Mouse (Mus musculus): Measurements from ENCODE around the gene Hbq1a. TPM values are rescaled to one million over a fixed set of nuclear protein-coding genes. Genes with fewer than 3 reads are reported as not detected.

Hbq1a gene
- total and polyA plus RNA-seq, 2 experiments from 2014 or later, result 1.6 to 2.3 TPM

DNA sequence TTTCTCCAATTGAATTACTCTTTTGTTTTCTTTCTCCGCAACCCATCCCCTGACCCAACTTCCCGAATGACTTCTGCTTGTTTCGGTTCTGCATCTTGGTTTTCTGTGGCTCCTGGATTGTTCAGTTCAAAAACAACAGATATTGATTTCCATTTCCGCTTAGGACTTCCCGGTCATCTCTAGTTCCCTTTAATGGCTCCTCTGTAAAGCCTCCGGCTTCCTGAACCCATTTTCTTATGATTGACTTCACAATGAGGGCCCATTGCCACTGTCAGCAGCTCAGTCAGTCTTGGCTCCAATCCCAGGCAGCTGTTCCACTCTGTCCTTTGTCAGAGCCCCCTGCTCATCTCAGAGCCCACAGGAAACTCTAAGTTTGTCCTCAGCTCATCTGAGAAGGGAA is 31.2 kb downstream of the Hbq1a start:
- ATAC-seq, result peak; percentile 54; the same call in 1 of the 2 replicates

DNA sequence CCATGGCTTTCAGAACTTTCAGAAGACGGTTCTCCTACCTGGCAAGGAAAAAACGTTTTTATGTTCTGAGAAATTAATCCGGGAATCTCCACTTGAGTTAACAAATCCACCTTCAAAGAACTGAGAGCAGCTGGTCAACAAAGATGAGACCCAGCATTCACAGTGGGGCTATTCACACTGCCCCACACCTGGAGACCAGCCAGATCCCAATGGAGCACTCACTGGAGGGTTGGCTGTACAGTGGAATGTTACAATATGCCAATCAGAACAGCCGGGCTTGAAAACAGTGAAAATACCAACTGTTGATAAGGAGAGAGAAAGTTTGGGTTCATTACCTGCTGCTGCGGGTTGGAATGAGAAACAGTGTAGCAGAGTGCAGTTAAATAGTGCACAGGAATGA is 32.0 kb downstream of the Hbq1a start:
- no peak overlapping the region for H3K4me2 ChIP-seq (ENCODE audit: low read depth)
- no peak for DNase-seq
- 29% methylated on average over 5 of the region's 5 CpGs for WGBS
- no peak overlapping the region for H3K9ac ChIP-seq
- no peaks in the 10 kb centered on the region for H3K27me3 ChIP-seq (ENCODE audit: insufficient read depth, low read length)
- no peak overlapping the region for H3K27ac ChIP-seq (ENCODE audit: low read depth, low read length)
- H3K36me3 ChIP-seq (ENCODE audit: insufficient read depth), result no peaks in the 10 kb centered on the region
- H3K9me3 ChIP-seq (ENCODE audit: low read length), result no peaks in the 10 kb centered on the region
- ATAC-seq, result 0 out of 2 replicates have a peak, but pooled peaks have one; percentile 38
- no peak overlapping the region for H3K4me3 ChIP-seq (ENCODE audit: low read depth, low read length)
- no peaks in the 10 kb centered on the region for H3K4me1 ChIP-seq (ENCODE audit: insufficient read depth)
- no peak for TF ChIP-seq CTCF (IDR thresholded peaks at IDR 0.05; ENCODE audit: low read depth)

More for the DNA sequence above, 31.2 kb downstream of the Hbq1a start:
- Histone ChIP-seq H3K9me3 (ENCODE audit: low read length) (no peaks in the 10 kb centered on the region), H3K9ac (no peak overlapping the region), H3K27ac (ENCODE audit: low read depth, low read length) (no peak overlapping the region), H3K36me3 (ENCODE audit: insufficient read depth) (no peaks in the 10 kb centered on the region), H3K4me2 (ENCODE audit: low read depth) (no peak overlapping the region), H3K27me3 (ENCODE audit: insufficient read depth, low read length) (no peaks in the 10 kb centered on the region), H3K4me3 (ENCODE audit: low read depth, low read length) (no peak overlapping the region), H3K4me1 (ENCODE audit: insufficient read depth) (no peaks in the 10 kb centered on the region)
- WGBS, result 42% methylated on average over 6 of the region's 6 CpGs
- DNase-seq, result no peak
- no peak for TF ChIP-seq CTCF (IDR thresholded peaks at IDR 0.05; ENCODE audit: low read depth)

DNA sequence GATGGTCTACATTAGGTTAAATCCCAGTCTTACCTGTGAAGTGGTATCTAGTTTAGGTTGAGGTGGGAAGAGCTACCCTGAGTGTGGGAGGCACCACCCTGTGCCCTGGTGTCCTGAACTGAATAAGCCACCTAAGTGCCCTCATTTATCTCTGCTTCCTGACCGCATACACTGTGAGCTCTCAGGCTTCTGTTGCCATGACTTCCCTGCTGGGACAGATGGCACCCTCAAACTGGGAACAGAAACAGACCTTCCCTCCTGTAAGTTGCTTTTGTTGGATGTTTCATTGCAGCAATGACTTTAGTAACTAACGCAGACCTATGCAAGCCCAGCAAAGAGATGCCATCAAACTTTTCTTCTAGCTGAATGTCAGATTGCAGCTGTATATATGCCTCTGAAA is 33.4 kb downstream of the Hbq1a start:
- no peak overlapping the region for H3K4me2 ChIP-seq (ENCODE audit: low read depth)
- peak; percentile 43 for ATAC-seq
- H3K9me3 ChIP-seq (ENCODE audit: low read length), result no peaks in the 10 kb centered on the region
- TF ChIP-seq CTCF (IDR thresholded peaks at IDR 0.05; ENCODE audit: low read depth), result no peak
- H3K27me3 ChIP-seq (ENCODE audit: insufficient read depth, low read length), result no peaks in the 10 kb centered on the region
- 54% methylated on average over 2 of the region's 2 CpGs for WGBS
- DNase-seq, result no peak
- H3K4me3 ChIP-seq (ENCODE audit: low read depth, low read length), result no peak overlapping the region
- H3K27ac ChIP-seq (ENCODE audit: low read depth, low read length), result no peak overlapping the region
- H3K9ac ChIP-seq, result no peak overlapping the region
- no peaks in the 10 kb centered on the region for H3K4me1 ChIP-seq (ENCODE audit: insufficient read depth)
- H3K36me3 ChIP-seq (ENCODE audit: insufficient read depth), result no peaks in the 10 kb centered on the region

DNA sequence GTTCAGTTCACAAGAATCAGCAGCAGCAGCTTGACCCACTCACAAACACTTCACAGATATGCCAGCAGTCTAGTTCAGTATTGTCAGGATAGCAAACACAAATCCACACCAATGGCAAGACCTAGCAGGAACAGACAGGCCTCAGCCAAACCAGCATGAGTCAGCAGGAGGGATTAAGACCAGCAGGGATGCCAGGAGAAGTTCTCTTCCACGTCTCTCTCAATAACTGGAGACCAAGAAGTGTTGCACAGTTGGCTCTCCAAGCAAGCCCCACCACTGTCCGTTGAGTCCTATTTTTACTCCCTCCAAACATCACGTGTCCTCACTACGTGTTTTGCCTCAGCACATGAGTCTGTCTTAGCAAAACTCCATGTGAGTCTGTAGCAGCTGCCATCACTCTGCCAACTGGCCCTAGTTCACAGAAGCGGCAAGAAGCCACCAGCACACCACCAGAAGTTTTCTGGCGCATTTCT is 36.6 kb downstream of the Hbq1a start:
- H3K36me3 ChIP-seq (ENCODE audit: insufficient read depth), result no peaks in the 10 kb centered on the region
- ATAC-seq, result no peak
- H3K27me3 ChIP-seq (ENCODE audit: insufficient read depth, low read length), result no peaks in the 10 kb centered on the region
- no peaks in the 10 kb centered on the region for H3K4me1 ChIP-seq (ENCODE audit: insufficient read depth)
- DNase-seq, result no peak
- no peak overlapping the region for H3K27ac ChIP-seq (ENCODE audit: low read depth, low read length)
- no peak overlapping the region for H3K9ac ChIP-seq
- H3K4me3 ChIP-seq (ENCODE audit: low read depth, low read length), result no peak overlapping the region
- no peak for TF ChIP-seq CTCF (IDR thresholded peaks at IDR 0.05; ENCODE audit: low read depth)
- H3K9me3 ChIP-seq (ENCODE audit: low read length), result no peaks in the 10 kb centered on the region
- H3K4me2 ChIP-seq (ENCODE audit: low read depth), result no peak overlapping the region
- WGBS, result 87% methylated on average over 6 of the region's 6 CpGs

- WGBS, result 72% methylated on average over 2 of the region's 2 CpGs
- H3K4me1 ChIP-seq (ENCODE audit: insufficient read depth), result no peaks in the 10 kb centered on the region
- no peaks in the 10 kb centered on the region for H3K9me3 ChIP-seq (ENCODE audit: low read length)
- TF ChIP-seq CTCF (IDR thresholded peaks at IDR 0.05; ENCODE audit: low read depth), result no peak
- no peaks in the 10 kb centered on the region for H3K36me3 ChIP-seq (ENCODE audit: insufficient read depth)
- DNase-seq (no peak), ATAC-seq (no peak)
- H3K4me2 ChIP-seq (ENCODE audit: low read depth), result no peak overlapping the region
- H3K9ac ChIP-seq, result no peak overlapping the region
- H3K4me3 ChIP-seq (ENCODE audit: low read depth, low read length), result no peak overlapping the region
- no peak overlapping the region for H3K27ac ChIP-seq (ENCODE audit: low read depth, low read length)
- no peaks in the 10 kb centered on the region for H3K27me3 ChIP-seq (ENCODE audit: insufficient read depth, low read length)
Observed at GRCm38 (mm10) chr11:32339131-32339531, 39.3 kb downstream of the Hbq1a start.

- peak; percentile 76 for TF ChIP-seq CTCF (IDR thresholded peaks at IDR 0.05; ENCODE audit: low read depth)
- Histone ChIP-seq H3K36me3 (ENCODE audit: insufficient read depth) (no peaks in the 10 kb centered on the region), H3K4me1 (ENCODE audit: insufficient read depth) (no peaks in the 10 kb centered on the region), H3K9me3 (ENCODE audit: low read length) (no peaks in the 10 kb centered on the region), H3K9ac (no peak overlapping the region), H3K4me2 (ENCODE audit: low read depth) (no peak overlapping the region), H3K27me3 (ENCODE audit: insufficient read depth, low read length) (no peaks in the 10 kb centered on the region), H3K27ac (ENCODE audit: low read depth, low read length) (no peak overlapping the region), H3K4me3 (ENCODE audit: low read depth, low read length) (no peak overlapping the region)
- 48% methylated on average over 17 of the region's 17 CpGs for WGBS
- DNase-seq (peak; percentile 63), ATAC-seq (peak; percentile 62)
Observed at GRCm38 (mm10) chr11:32340476-32341473, 40.9 kb downstream of the Hbq1a start.

DNA sequence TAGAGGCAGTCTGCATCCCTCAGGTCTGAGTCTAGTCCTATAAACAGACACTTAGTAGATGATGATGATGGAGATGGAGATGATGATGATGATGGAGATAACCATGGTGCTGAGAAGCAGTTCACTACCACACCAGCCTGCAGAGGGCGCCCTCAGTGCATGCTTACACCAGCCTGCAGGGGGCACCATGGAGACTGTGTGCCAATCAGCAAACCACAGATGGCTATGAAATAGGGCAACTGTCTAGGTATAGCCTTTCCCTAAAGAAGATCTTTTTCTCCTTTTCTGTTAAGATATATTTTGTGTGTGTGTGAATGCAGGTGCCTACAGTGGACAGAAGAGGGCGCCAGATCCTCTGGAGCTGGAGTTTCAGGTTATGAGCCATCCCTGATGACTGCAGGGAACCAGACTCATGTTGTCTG is 42.9 kb downstream of the Hbq1a start:
- 22% methylated on average over 2 of the region's 2 CpGs for WGBS
- TF ChIP-seq CTCF (IDR thresholded peaks at IDR 0.05; ENCODE audit: low read depth), result peak; percentile 78
- Histone ChIP-seq H3K9me3 (ENCODE audit: low read length) (no peaks in the 10 kb centered on the region), H3K4me2 (ENCODE audit: low read depth) (no peak overlapping the region), H3K27ac (ENCODE audit: low read depth, low read length) (no peak overlapping the region), H3K4me1 (ENCODE audit: insufficient read depth) (no peaks in the 10 kb centered on the region), H3K9ac (no peak overlapping the region), H3K36me3 (ENCODE audit: insufficient read depth) (no peaks in the 10 kb centered on the region), H3K27me3 (ENCODE audit: insufficient read depth, low read length) (no peaks in the 10 kb centered on the region), H3K4me3 (ENCODE audit: low read depth, low read length) (no peak overlapping the region)
- no peak for ATAC-seq
- peak; percentile 68 for DNase-seq
